Mouse (Mus musculus): ENCODE data around the gene Sgip1. TPM values are rescaled to one million over a fixed set of nuclear protein-coding genes. Genes with fewer than 3 reads are reported as not detected.

Gene Sgip1
- 4.0 and 6.3 TPM in 2 replicates for polyA plus RNA-seq (2012; ENCODE audit: low replicate concordance)

DNA sequence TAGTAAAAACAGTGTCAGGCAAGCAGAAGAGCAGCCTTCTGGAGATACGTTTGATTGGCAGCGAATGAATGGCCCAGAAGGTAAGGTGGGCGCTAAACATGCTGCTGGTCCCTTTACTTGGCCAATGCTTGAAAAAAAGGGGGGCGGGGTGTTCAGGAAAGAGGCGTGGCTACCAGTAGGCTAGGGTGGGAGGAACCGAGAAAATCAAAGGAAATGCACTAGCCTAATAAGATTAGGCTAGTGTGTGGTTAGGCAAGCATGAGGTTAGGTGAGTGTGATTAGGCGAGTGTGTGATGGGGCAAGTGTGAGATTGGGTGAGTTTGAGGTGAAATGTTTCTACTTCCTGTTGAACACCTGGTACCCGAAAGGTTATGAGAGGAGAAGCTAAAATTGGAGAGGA, at the start of gene Sgip1:
Gene Sgip1 (plus strand): TSS at position 11 of the 400 bp plus-strand sequence.

DNA sequence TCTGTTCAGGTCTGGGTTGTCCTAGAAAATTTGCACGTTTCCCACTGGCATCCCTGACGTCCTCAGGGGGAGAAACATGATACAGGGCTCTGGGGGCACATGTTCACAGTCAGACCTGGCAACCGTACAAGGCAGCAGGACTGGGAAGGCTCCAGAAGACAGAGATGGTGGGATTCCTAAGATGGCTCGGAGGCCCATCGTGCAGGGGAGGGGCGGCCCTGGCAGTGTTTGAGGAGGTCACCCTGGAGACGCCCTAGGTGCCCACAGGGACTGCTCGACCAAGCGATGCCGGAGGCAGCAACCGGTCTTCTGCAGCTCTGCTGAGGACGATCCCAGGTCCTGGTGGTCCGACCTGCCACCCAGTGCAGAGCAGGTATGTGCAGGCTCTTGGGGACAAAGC, 237.3 kb downstream of the Sgip1 start, which contains the start of gene Tctex1d1:
Gene Tctex1d1 (plus strand): TSS at position 167 of the 400 bp plus-strand sequence.

Other genes starting within 250 kb of the Sgip1 start
- not detected in 2 replicates for gene Tctex1d1, start 237.3 kb downstream of the Sgip1 start, polyA plus RNA-seq (2012; ENCODE audit: low replicate concordance)

All from hematopoietic multipotent progenitor cell, adult 10-12 weeks (in vitro differentiated cells).